Mouse (Mus musculus) lung, postnatal 0 days (tissue): Measurements from ENCODE around the gene Trf.

Experiments
- CTCF ChIP-seq: IDR thresholded peaks from 2 replicates; pipeline ENCODE4 v1.5.1; 2016; ENCODE audit warnings: antibody characterized with exemption, mild to moderate bottlenecking
- EP300 ChIP-seq: IDR thresholded peaks from 2 replicates; pipeline ENCODE4 v1.6.1; 2016; ENCODE audit warnings: antibody characterized with exemption, mild to moderate bottlenecking, control low read depth

- TF ChIP-seq CTCF (no peak; the same call in 1 of the 2 replicates), EP300 (no peak)
These were observed 28.5 kb downstream of the Trf start, which contains the start of gene Srprb for GRCm38 (mm10) chr9:103201561-103202260.
